Mouse (Mus musculus): ENCODE measurements around the gene Telo2. TPM values are rescaled to one million over a fixed set of nuclear protein-coding genes. Genes with fewer than 3 reads are reported as not detected.

Gene Telo2
- total RNA-seq (2021) (10 to 100 TPM; 12.1 to 13.5 TPM), polyA plus RNA-seq (2012; rRNA removed) (12.7 and 15.5 TPM in 2 replicates)
- long read RNA-seq, transcript Telo2-202 (21 exons, 3,530 nt), result major isoform, 10 of 13 reads
- long read RNA-seq, partial matches to known transcripts, result 1 of 13 reads
- long read RNA-seq, other reads (novel, unspliced or antisense), result 1 of 13 reads

DNA sequence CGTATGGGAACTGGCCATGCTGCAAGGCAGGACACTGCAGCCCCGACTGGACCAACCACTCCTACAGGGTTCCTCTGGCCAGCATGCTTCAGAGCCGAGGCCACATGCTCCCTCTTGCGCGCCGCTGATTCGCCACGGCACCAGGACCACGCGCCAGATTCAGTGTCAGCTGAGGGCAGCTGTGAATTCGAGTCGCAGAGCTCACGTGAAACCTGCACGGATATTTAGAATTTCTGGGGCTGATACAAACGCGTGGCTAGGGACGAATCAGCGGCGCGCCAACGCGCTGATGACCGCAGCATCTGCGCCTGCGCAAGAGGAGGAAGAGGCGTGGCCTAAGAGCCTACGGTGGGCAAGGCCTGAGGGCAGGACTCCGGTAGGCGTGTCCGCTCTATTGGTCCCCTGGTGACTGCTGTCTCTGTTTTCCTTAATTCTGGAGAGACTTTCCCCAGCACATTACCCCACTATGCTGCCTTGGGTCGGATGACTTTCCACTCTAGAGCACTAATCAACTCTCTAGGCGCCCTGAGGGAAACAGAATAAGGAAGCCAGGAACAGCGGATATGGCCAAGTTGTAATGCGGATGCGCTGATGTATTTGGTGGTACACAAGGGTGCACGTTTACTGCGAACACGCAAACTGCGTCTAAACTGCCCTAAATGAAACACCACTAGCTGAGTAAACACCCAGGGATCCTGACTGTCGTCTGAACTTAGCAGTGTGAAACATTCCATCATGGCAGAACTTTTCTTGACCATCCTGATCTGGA lies at the start of gene Telo2:
Gene Telo2, minus strand, starts transcription at position 304 of the 769 bp plus-strand sequence.
- peaks cover 10% of the 10 kb centered on the region for H3K4me1 ChIP-seq (ENCODE audit: control insufficient read depth, insufficient read depth, low read length)
- WGBS, result 3% methylated on average over 40 of the region's 40 CpGs
- no peaks in the 10 kb centered on the region for H3K36me3 ChIP-seq (ENCODE audit: control insufficient read depth, insufficient read depth, low read length)
- TF ChIP-seq CTCF (IDR thresholded peaks at IDR 0.05), result 0 out of 2 replicates have a peak, but pooled peaks have one; percentile 4
- peak; percentile 57; the same call in 1 of the 2 replicates for TF ChIP-seq EP300 (IDR thresholded peaks at IDR 0.05; ENCODE audit: insufficient read depth, low read depth, low read length)
- TF ChIP-seq POLR2A (IDR thresholded peaks at IDR 0.05; ENCODE audit: insufficient read depth, low read depth, low read length), result peak; percentile 83
- H3K27me3 ChIP-seq (ENCODE audit: control insufficient read depth, insufficient read depth, low read length), result no peaks in the 10 kb centered on the region
- no peaks in the 10 kb centered on the region for H3K79me2 ChIP-seq (replicated peaks; ENCODE audit: control insufficient read depth, insufficient read depth, low read length)
- H3K27ac ChIP-seq, result peak within 1 kb of the TSS; percentile 81
- H3K9ac ChIP-seq (ENCODE audit: low read depth, low read length), result peak within 1 kb of the TSS; percentile 74
- peak within 1 kb of the TSS; percentile 60 for H3K4me3 ChIP-seq
- intact Hi-C loops (cut with DNase I), result loop anchor here (2.0 to 5.0 kb wide), 3 partner anchors 17 to 156 kb away; partner anchors contain the start of genes Clcn7, Tmem204 and Ube2i
- DNase-seq, result peak; percentile 94 to 97

DNA sequence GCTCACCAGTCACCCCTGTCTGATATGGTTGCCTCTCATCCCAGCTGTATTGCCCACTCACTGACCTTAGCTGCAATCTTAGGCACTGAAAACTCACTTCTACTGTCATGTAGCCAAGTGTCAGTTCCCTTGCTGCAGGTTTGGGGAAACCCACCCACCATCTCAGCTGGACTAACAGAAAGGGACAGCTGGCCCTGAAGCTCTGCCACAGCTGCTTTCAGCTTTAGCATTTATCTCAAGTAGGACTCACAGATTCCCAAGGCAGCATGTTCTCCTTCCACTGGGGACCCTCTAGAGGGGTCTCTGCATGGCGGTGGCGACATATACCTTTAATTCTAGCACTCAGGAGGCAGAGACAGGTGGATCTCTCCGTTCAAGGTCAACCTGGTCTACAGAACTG lies 49.0 kb upstream of the Telo2 start:
- Histone ChIP-seq H3K9ac (ENCODE audit: low read depth, low read length) (no peak overlapping the region), H3K27ac (no peak overlapping the region), H3K36me3 (ENCODE audit: control insufficient read depth, insufficient read depth, low read length) (no peaks in the 10 kb centered on the region), H3K27me3 (ENCODE audit: control insufficient read depth, insufficient read depth, low read length) (no peaks in the 10 kb centered on the region), H3K4me1 (ENCODE audit: control insufficient read depth, insufficient read depth, low read length) (no peaks in the 10 kb centered on the region), H3K79me2 (replicated peaks; ENCODE audit: control insufficient read depth, insufficient read depth, low read length) (no peaks in the 10 kb centered on the region), H3K4me3 (no peak overlapping the region)
- intact Hi-C loops (cut with DNase I), result no loop called here
- WGBS, result 87% methylated on average over 3 of the region's 3 CpGs
- TF ChIP-seq POLR2A (IDR thresholded peaks at IDR 0.05; ENCODE audit: insufficient read depth, low read depth, low read length), result no peak
- no peak for TF ChIP-seq EP300 (IDR thresholded peaks at IDR 0.05; ENCODE audit: insufficient read depth, low read depth, low read length)
- no peak for TF ChIP-seq CTCF (IDR thresholded peaks at IDR 0.05)
- no peak for DNase-seq

DNA sequence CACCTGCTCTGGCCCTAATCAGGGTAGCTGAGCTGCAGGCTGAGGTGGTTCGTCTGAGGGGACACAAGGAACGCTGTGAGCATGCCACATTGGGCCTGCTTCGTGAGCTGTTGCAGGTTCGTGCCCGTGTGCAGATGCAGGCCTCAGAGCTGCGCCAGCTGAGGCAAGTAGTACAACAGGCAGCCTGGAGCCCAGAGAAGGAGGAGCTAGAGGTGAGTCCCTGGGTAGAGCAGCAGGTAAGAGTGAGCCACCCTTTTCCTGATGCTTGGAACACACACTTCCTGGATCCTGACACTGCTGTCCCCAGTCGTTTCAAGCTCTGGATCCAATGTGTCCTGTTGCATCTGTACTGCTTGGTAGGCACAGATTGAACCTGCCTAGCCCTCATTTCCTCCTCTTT lies 47.6 kb upstream of the Telo2 start:
- no peak overlapping the region for H3K27ac ChIP-seq
- no peaks in the 10 kb centered on the region for H3K36me3 ChIP-seq (ENCODE audit: control insufficient read depth, insufficient read depth, low read length)
- 69% methylated on average over 7 of the region's 7 CpGs for WGBS
- no peak for DNase-seq
- H3K4me3 ChIP-seq, result no peak overlapping the region
- H3K79me2 ChIP-seq (replicated peaks; ENCODE audit: control insufficient read depth, insufficient read depth, low read length), result no peaks in the 10 kb centered on the region
- TF ChIP-seq EP300 (IDR thresholded peaks at IDR 0.05; ENCODE audit: insufficient read depth, low read depth, low read length) (no peak), POLR2A (IDR thresholded peaks at IDR 0.05; ENCODE audit: insufficient read depth, low read depth, low read length) (no peak), CTCF (IDR thresholded peaks at IDR 0.05) (no peak)
- no peaks in the 10 kb centered on the region for H3K4me1 ChIP-seq (ENCODE audit: control insufficient read depth, insufficient read depth, low read length)
- no peaks in the 10 kb centered on the region for H3K27me3 ChIP-seq (ENCODE audit: control insufficient read depth, insufficient read depth, low read length)
- intact Hi-C loops (cut with DNase I), result no loop called here
- H3K9ac ChIP-seq (ENCODE audit: low read depth, low read length), result no peak overlapping the region

DNA sequence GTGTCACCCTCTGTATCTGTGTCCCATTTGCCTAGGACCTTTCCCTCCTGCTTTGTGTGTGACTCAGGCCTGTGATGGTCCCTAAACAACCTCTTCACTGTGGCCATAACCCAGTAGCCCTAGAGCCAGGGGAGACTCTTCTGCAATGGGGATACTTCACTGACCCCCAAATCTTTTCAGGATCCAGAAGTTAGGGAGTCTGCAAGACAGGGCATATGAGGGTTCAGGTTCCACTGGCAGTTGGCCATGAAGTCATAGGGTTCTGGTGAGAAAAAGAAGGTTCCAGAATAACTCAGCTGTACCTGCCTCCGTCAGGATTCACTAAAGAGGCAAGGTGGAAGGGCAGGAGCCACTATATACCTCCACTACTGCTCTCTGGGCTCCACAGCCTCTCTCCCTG lies 46.4 kb upstream of the Telo2 start, which contains the start of gene Ccdc154:
Gene Ccdc154, plus strand, starts transcription at position 301 of the 400 bp plus-strand sequence.
- H3K4me3 ChIP-seq, result no peak within 1 kb of the TSS
- no peak for DNase-seq
- intact Hi-C loops (cut with DNase I), result no loop called here
- H3K9ac ChIP-seq (ENCODE audit: low read depth, low read length), result no peak within 1 kb of the TSS
- H3K27ac ChIP-seq, result no peak within 1 kb of the TSS
- WGBS, result 90% methylated on average over 1 of the region's 1 CpGs
- no peaks in the 10 kb centered on the region for H3K27me3 ChIP-seq (ENCODE audit: control insufficient read depth, insufficient read depth, low read length)
- H3K79me2 ChIP-seq (replicated peaks; ENCODE audit: control insufficient read depth, insufficient read depth, low read length), result no peaks in the 10 kb centered on the region
- no peaks in the 10 kb centered on the region for H3K36me3 ChIP-seq (ENCODE audit: control insufficient read depth, insufficient read depth, low read length)
- TF ChIP-seq EP300 (IDR thresholded peaks at IDR 0.05; ENCODE audit: insufficient read depth, low read depth, low read length), result no peak
- TF ChIP-seq POLR2A (IDR thresholded peaks at IDR 0.05; ENCODE audit: insufficient read depth, low read depth, low read length), result no peak
- H3K4me1 ChIP-seq (ENCODE audit: control insufficient read depth, insufficient read depth, low read length), result no peaks in the 10 kb centered on the region

DNA sequence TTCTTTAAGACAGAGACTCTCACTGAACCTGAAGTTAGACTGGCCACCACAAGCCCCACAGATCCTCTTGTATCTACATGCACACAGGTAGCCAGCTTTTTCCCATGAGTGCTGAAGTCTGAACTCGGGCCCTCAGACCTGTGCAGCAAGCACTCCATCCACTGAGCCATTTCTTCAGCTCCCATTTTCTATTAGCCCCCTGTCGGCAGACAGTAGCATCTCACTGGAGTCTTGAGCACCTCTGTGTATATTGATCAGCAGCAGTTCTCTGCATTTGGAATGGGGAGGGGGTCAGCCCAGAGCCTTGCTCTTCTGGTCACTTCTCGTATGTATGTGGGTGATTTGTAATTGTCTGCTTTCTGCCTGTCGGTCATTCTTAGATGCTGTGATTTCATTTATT lies 24.2 kb upstream of the Telo2 start:
- TF ChIP-seq EP300 (IDR thresholded peaks at IDR 0.05; ENCODE audit: insufficient read depth, low read depth, low read length), result no peak
- peak; percentile 52 for TF ChIP-seq CTCF (IDR thresholded peaks at IDR 0.05)
- intact Hi-C loops (cut with DNase I), result no loop called here
- DNase-seq, result no peak
- Histone ChIP-seq H3K4me3 (no peak overlapping the region), H3K36me3 (ENCODE audit: control insufficient read depth, insufficient read depth, low read length) (no peaks in the 10 kb centered on the region; the same call in 1 of the 2 replicates), H3K27ac (no peak overlapping the region), H3K27me3 (ENCODE audit: control insufficient read depth, insufficient read depth, low read length) (no peaks in the 10 kb centered on the region), H3K79me2 (replicated peaks; ENCODE audit: control insufficient read depth, insufficient read depth, low read length) (peaks cover 9% of the 10 kb centered on the region; the same call in 1 of the 2 replicates), H3K9ac (ENCODE audit: low read depth, low read length) (no peak overlapping the region), H3K4me1 (ENCODE audit: control insufficient read depth, insufficient read depth, low read length) (no peaks in the 10 kb centered on the region)
- 75% methylated on average over 4 of the region's 4 CpGs for WGBS

DNA sequence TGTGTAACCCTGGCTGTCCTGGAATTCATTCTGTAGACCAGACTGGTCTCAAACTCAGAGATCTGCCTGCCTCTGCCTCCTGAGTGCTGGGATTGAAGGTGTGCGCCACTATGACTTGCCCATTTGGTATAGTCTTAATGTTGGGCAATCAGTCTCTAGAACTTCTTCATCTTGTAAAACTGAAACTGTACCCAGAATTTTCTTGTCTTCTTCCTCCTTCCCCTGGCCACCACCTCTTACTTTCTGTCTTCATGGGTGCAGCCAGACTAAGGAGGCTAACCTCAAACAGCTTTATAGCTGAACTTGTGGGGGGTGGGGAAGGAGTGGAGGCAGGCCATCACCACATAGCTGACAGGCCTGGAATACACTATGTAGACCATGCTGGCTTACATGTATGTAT lies 23.0 kb upstream of the Telo2 start:
- no peaks in the 10 kb centered on the region for H3K27me3 ChIP-seq (ENCODE audit: control insufficient read depth, insufficient read depth, low read length)
- H3K27ac ChIP-seq, result no peak overlapping the region
- 96% methylated on average over 1 of the region's 1 CpGs for WGBS
- peaks cover 3% of the 10 kb centered on the region for H3K4me1 ChIP-seq (ENCODE audit: control insufficient read depth, insufficient read depth, low read length)
- H3K9ac ChIP-seq (ENCODE audit: low read depth, low read length), result no peak overlapping the region
- H3K79me2 ChIP-seq (replicated peaks; ENCODE audit: control insufficient read depth, insufficient read depth, low read length), result peaks cover 12% of the 10 kb centered on the region
- H3K36me3 ChIP-seq (ENCODE audit: control insufficient read depth, insufficient read depth, low read length), result no peaks in the 10 kb centered on the region; the same call in 1 of the 2 replicates
- intact Hi-C loops (cut with DNase I), result no loop called here
- no peak for TF ChIP-seq EP300 (IDR thresholded peaks at IDR 0.05; ENCODE audit: insufficient read depth, low read depth, low read length)
- DNase-seq, result no peak
- H3K4me3 ChIP-seq, result no peak overlapping the region

All from heart, adult 2 months (tissue).